Mouse (Mus musculus): ENCODE data around the gene Bcam. TPM values are rescaled to one million over a fixed set of nuclear protein-coding genes. Genes with fewer than 3 reads are reported as not detected.

Bcam gene
- polyA plus RNA-seq, 1 experiment: 29.3 TPM

- Histone ChIP-seq H3ac (ENCODE audit: control insufficient read depth, insufficient read length) (no peak overlapping the region), H3K4me2 (ENCODE audit: low read depth) (no peak overlapping the region), H3K36me3 (ENCODE audit: control insufficient read depth, insufficient read depth) (no peaks in the 10 kb centered on the region), H3K4me3 (no peak overlapping the region), H3K79me2 (ENCODE audit: control insufficient read depth, insufficient read depth) (peaks cover 15% of the 10 kb centered on the region), H3K27me3 (ENCODE audit: control insufficient read depth, insufficient read depth, insufficient read length) (no peaks in the 10 kb centered on the region)
- no peak for TF ChIP-seq POLR2AphosphoS2 (IDR thresholded peaks at IDR 0.05; ENCODE audit: insufficient read length, low read depth)
Observed at GRCm38 (mm10) chr7:19718297-19718952, 52.4 kb downstream of the Bcam start.

DNA sequence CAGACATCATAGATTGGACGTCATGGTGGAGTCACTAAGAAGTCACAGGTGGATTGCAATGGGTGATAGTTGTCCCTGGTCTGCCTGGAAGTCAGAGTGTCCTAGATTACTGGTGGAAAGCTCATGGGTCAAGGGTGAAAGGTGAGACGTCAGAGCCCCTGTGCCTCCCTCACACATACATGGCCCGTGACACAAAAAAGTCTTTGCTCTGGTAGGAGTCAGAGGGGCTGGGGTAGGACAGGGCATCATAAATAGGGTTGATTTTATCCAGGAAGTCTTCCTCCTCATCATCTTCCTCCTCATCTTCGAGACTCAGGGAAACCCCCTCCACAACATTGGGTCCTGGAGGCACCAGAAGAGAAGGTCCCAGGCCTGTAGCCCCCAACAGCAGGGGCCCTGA is 53.5 kb downstream of the Bcam start:
- H3K79me2 ChIP-seq (ENCODE audit: control insufficient read depth, insufficient read depth): peaks cover 20% of the 10 kb centered on the region
- H3K27me3 ChIP-seq (ENCODE audit: control insufficient read depth, insufficient read depth, insufficient read length): no peaks in the 10 kb centered on the region
- no peak overlapping the region for H3ac ChIP-seq (ENCODE audit: control insufficient read depth, insufficient read length)
- H3K4me2 ChIP-seq (ENCODE audit: low read depth): no peak overlapping the region
- no peak overlapping the region for H3K4me3 ChIP-seq
- H3K36me3 ChIP-seq (ENCODE audit: control insufficient read depth, insufficient read depth): peaks cover 5% of the 10 kb centered on the region
- TF ChIP-seq TCF3 (IDR thresholded peaks at IDR 0.05; ENCODE audit: insufficient read length, low read depth): no peak
- no peak for TF ChIP-seq CEBPB (IDR thresholded peaks at IDR 0.05; ENCODE audit: insufficient read depth, poor library complexity, severe bottlenecking)
- TF ChIP-seq SRF (IDR thresholded peaks at IDR 0.05; ENCODE audit: control insufficient read depth, insufficient read length, low read depth): no peak
- no peak for TF ChIP-seq POLR2AphosphoS2 (IDR thresholded peaks at IDR 0.05; ENCODE audit: insufficient read length, low read depth)
- TF ChIP-seq POLR2A (IDR thresholded peaks at IDR 0.05; ENCODE audit: insufficient read length, low read depth): no peak
- TF ChIP-seq E2F4 (IDR thresholded peaks at IDR 0.05; ENCODE audit: insufficient read depth): no peak
- no peak for TF ChIP-seq REST (IDR thresholded peaks at IDR 0.05; ENCODE audit: insufficient read depth, insufficient read length)
- no peak for TF ChIP-seq MYOG (IDR thresholded peaks at IDR 0.05; ENCODE audit: control insufficient read depth in 1 of 3, insufficient read depth in 1 of 3, insufficient read length in 2 of 3, low read depth in 2 of 3)

DNA sequence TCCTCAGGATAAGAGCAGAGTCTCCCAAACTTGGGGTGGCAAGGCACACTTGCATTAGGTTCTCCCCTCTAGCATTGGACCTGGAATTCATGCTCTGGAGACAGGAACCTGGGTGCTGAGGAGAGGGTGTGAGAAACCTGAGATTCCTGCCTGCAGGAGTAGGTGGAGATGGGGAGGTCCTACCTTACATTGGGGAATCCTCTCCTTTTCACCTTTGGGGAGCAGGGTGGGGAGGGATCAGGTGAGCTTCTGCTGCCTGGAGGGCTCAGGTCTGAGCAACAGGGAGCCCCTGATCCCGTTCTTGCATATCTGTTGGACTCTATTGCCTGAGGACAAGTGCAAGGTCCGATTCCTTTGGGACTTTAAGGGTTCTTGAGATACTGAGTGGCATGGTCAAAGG is 54.0 kb downstream of the Bcam start:
- no peak overlapping the region for H3ac ChIP-seq (ENCODE audit: control insufficient read depth, insufficient read length)
- peak overlapping the region; percentile 53 for H3K4me3 ChIP-seq
- H3K4me2 ChIP-seq (ENCODE audit: low read depth): peak overlapping the region; percentile 99
- peaks cover 11% of the 10 kb centered on the region for H3K36me3 ChIP-seq (ENCODE audit: control insufficient read depth, insufficient read depth)
- peaks cover 20% of the 10 kb centered on the region for H3K79me2 ChIP-seq (ENCODE audit: control insufficient read depth, insufficient read depth)
- H3K27me3 ChIP-seq (ENCODE audit: control insufficient read depth, insufficient read depth, insufficient read length): no peaks in the 10 kb centered on the region
- TF ChIP-seq E2F4 (IDR thresholded peaks at IDR 0.05; ENCODE audit: insufficient read depth): no peak
- TF ChIP-seq POLR2AphosphoS2 (IDR thresholded peaks at IDR 0.05; ENCODE audit: insufficient read length, low read depth): no peak
- TF ChIP-seq CEBPB (IDR thresholded peaks at IDR 0.05; ENCODE audit: insufficient read depth, poor library complexity, severe bottlenecking): no peak
- TF ChIP-seq MYOD1 (IDR thresholded peaks at IDR 0.05; ENCODE audit: control insufficient read depth in 1 of 3, insufficient read length in 2 of 3, low read depth in 2 of 3): no peak
- TF ChIP-seq POLR2A (IDR thresholded peaks at IDR 0.05; ENCODE audit: insufficient read length, low read depth): no peak
- TF ChIP-seq MYOG (IDR thresholded peaks at IDR 0.05; ENCODE audit: control insufficient read depth in 1 of 3, insufficient read depth in 1 of 3, insufficient read length in 2 of 3, low read depth in 2 of 3): no peak
- TF ChIP-seq TCF3 (IDR thresholded peaks at IDR 0.05; ENCODE audit: insufficient read length, low read depth): no peak

DNA sequence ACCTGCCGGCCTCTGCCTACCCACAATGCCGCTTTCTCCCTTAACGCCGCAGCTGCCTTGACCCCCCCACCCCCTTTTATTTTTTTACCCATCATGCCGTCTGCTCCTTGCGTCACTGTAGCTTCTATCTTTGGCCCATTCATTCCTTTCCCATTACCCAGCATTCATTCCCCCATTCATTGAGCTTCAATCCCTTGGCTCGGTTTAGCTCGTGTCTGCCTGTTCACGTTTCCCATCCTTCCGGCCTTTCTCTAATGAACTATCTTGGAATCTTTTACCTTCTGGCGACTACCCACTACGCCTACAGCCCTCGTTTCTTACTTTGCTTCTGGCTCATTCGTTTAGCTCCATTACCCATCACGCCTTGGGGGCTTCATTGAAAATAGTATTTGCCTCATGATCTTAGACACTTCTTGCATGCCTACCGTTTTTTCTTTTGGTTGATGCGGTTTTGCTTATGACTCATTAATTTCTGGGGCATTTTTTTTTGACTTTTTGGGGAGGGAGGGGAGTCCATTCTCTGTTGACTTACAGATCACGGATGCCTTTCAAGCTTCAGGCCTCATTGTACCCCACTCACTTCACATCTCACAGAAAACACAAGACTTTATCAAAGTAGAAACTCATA is 54.6 kb downstream of the Bcam start:
- TF ChIP-seq SRF (IDR thresholded peaks at IDR 0.05; ENCODE audit: control insufficient read depth, insufficient read length, low read depth) (no peak), E2F4 (IDR thresholded peaks at IDR 0.05; ENCODE audit: insufficient read depth) (no peak), POLR2AphosphoS2 (IDR thresholded peaks at IDR 0.05; ENCODE audit: insufficient read length, low read depth) (no peak), MYOD1 (IDR thresholded peaks at IDR 0.05; ENCODE audit: control insufficient read depth in 1 of 3, insufficient read length in 2 of 3, low read depth in 2 of 3) (no peak), MAX (IDR thresholded peaks at IDR 0.05; ENCODE audit: low read depth) (no peak), MYOG (IDR thresholded peaks at IDR 0.05; ENCODE audit: control insufficient read depth in 1 of 3, insufficient read depth in 1 of 3, insufficient read length in 2 of 3, low read depth in 2 of 3) (no peak), REST (IDR thresholded peaks at IDR 0.05; ENCODE audit: insufficient read depth, insufficient read length) (no peak), POLR2A (IDR thresholded peaks at IDR 0.05; ENCODE audit: insufficient read length, low read depth) (no peak), TCF12 (IDR thresholded peaks at IDR 0.05; ENCODE audit: insufficient read depth, poor library complexity, severe bottlenecking) (no peak)
- Histone ChIP-seq H3K4me2 (ENCODE audit: low read depth) (peak overlapping the region; percentile 99), H3K79me2 (ENCODE audit: control insufficient read depth, insufficient read depth) (peaks cover 20% of the 10 kb centered on the region), H3K27me3 (ENCODE audit: control insufficient read depth, insufficient read depth, insufficient read length) (no peaks in the 10 kb centered on the region), H3K36me3 (ENCODE audit: control insufficient read depth, insufficient read depth) (peaks cover 12% of the 10 kb centered on the region), H3K4me3 (peak overlapping the region; percentile 53), H3ac (ENCODE audit: control insufficient read depth, insufficient read length) (no peak overlapping the region)

DNA sequence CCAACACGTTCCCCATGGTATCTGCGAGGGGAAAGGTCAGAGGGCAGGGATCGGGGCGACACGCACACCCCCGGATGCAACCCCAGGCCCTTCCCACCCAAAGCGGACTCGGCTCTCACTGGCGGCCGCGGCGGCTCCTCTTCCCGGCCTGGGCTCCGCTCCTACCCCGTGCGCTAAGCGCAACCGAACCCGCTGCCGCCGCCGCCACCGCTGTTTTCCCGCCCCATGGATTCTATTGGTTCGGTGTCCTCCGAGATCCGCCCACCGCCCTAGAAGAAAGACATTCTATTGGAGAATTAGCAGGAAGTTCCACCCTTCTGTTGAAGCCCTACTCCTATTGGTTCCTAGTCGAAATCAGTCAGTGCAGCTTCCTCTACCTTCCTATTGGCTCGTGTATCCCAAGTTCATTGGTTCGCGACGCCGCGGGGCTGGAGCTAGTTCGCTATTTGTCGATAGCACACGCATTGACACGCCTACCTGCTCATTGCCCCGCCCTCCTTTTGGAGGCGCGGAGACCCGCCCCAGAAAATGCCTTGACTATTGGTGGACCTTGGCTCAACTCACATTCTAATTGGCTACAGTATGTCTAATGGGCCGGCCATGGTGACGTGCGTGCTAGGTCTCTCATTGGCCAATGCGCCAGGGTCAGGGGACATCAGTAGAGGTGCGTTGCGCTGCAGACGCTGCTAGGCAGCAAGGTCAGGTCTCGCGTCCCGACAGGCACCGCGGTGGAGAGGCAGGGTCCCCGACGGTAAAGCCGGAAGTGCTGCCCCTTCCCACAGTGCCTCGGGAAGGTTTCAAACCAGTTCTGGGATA is 55.4 kb downstream of the Bcam start, which contains the start of gene Tomm40:
Gene Tomm40, minus strand, starts transcription at position 200 of the 816 bp plus-strand sequence.
- no peak for TF ChIP-seq REST (IDR thresholded peaks at IDR 0.05; ENCODE audit: insufficient read depth, insufficient read length)
- TF ChIP-seq MAX (IDR thresholded peaks at IDR 0.05; ENCODE audit: low read depth): no peak
- TF ChIP-seq POLR2A (IDR thresholded peaks at IDR 0.05; ENCODE audit: insufficient read length, low read depth): peak; percentile 66
- TF ChIP-seq MYOD1 (IDR thresholded peaks at IDR 0.05; ENCODE audit: control insufficient read depth in 1 of 3, insufficient read length in 2 of 3, low read depth in 2 of 3): no peak
- no peak for TF ChIP-seq TCF3 (IDR thresholded peaks at IDR 0.05; ENCODE audit: insufficient read length, low read depth)
- peak in 1 of 3 experiments; percentile 21 for TF ChIP-seq MYOG (IDR thresholded peaks at IDR 0.05; ENCODE audit: control insufficient read depth in 1 of 3, insufficient read depth in 1 of 3, insufficient read length in 2 of 3, low read depth in 2 of 3)
- TF ChIP-seq CEBPB (IDR thresholded peaks at IDR 0.05; ENCODE audit: insufficient read depth, poor library complexity, severe bottlenecking): no peak
- no peak for TF ChIP-seq USF1 (IDR thresholded peaks at IDR 0.05; ENCODE audit: low read depth)
- peak; percentile 37 for TF ChIP-seq E2F4 (IDR thresholded peaks at IDR 0.05; ENCODE audit: insufficient read depth)
- peak; percentile 78 for TF ChIP-seq POLR2AphosphoS2 (IDR thresholded peaks at IDR 0.05; ENCODE audit: insufficient read length, low read depth)
- H3K36me3 ChIP-seq (ENCODE audit: control insufficient read depth, insufficient read depth): peaks cover 12% of the 10 kb centered on the region
- no peaks in the 10 kb centered on the region for H3K27me3 ChIP-seq (ENCODE audit: control insufficient read depth, insufficient read depth, insufficient read length)
- H3K79me2 ChIP-seq (ENCODE audit: control insufficient read depth, insufficient read depth): peaks cover 20% of the 10 kb centered on the region
- H3ac ChIP-seq (ENCODE audit: control insufficient read depth, insufficient read length): peak within 1 kb of the TSS; percentile 94
- H3K4me3 ChIP-seq: peak within 1 kb of the TSS; percentile 53
- H3K4me2 ChIP-seq (ENCODE audit: low read depth): peak within 1 kb of the TSS; percentile 99
